Mouse (Mus musculus): ENCODE results near the gene Ctbp2. TPM values are rescaled to one million over a fixed set of nuclear protein-coding genes. Genes with fewer than 3 reads are reported as not detected.

Gene Ctbp2
- polyA plus RNA-seq, 1 experiment from 2014 or later = 75.4 TPM

DNA sequence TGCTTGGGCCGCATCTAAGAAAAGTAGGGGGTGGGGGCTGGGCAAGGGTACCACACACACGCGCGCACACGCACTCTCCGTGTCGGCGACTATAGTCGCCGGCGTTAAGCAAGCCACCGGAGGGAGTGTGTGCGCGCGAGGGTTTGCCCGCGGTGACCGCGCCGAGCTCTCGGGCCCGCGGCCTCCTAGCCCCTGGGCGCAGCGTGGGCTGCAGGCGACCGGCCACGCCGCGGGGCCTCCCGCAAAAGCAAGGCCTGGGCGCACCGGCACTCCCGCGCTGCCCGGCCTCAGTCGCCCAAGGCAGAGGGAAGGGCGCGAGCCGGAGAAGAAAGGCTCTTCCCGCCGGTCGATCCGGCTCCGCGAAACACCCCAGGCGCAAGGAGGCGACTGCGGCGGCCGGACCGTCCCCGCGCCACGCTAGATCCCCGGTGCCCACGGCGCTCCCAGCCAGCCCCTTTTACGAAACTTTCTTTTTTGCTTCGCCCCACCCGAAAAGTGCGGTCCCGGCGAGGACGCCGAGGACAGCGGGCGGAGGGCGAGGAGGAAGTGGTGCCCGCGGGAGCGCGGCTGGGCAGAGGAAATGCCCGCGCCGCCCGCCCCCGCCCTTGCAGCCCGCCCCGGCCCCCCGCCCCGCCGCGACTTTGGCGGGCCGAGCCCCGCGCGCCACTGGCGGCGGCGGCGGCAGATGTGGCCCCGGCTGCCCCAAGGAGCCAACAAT, 2.3 kb downstream of the Ctbp2 start:
- Histone ChIP-seq H3K4me2 (ENCODE audit: low read depth, low read length) (peak overlapping the region; percentile 97), H3K27ac (ENCODE audit: low read length) (peak overlapping the region; percentile 98), H3K4me3 (ENCODE audit: low read length) (peak overlapping the region; percentile 77), H3K9me3 (ENCODE audit: control insufficient read depth, low read length) (no peaks in the 10 kb centered on the region), H3K4me1 (replicated peaks; ENCODE audit: control insufficient read depth, insufficient read depth, low read length) (peaks cover 42% of the 10 kb centered on the region), H3K36me3 (ENCODE audit: control insufficient read depth, insufficient read depth, low read length) (no peaks in the 10 kb centered on the region; the same call in 1 of the 2 replicates), H3K9ac (ENCODE audit: low read length) (peak overlapping the region; percentile 93), H3K27me3 (ENCODE audit: control insufficient read depth, insufficient read depth, low read depth, low read length) (no peaks in the 10 kb centered on the region)
- ATAC-seq (ENCODE audit: low read depth) = peak; percentile 22; the same call in 1 of the 2 replicates
- under 1% methylated on average over 40 of the region's 94 CpGs for WGBS

DNA sequence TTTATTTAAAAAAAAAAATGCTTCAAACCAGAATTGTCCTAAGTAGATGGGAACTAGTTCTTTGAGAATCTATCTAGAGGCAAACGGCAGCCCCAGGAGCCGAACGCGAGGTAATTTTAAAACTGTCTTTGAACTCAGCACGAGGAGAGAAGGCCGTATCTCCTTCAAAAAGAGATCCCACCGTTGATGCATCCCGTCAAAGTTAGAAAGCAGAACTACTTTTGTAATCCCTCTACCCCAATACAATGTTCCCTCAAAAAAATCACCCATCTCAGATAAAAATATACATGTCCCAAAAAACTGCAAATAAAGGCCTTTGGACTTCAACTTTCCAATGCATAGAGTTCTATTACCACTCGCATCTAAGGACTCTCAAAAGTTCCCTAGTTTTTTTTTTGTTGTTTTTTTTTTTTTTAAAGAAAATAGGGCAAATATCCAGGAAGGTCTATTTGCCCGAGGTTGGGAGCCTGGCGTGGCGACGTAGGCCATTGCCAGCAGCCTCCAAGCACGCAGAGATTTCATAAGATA, 3.0 kb downstream of the Ctbp2 start:
- H3K4me1 ChIP-seq (replicated peaks; ENCODE audit: control insufficient read depth, insufficient read depth, low read length) = peaks cover 48% of the 10 kb centered on the region
- H3K4me3 ChIP-seq (ENCODE audit: low read length) = peak overlapping the region; percentile 77
- H3K4me2 ChIP-seq (ENCODE audit: low read depth, low read length) = peak overlapping the region; percentile 97
- WGBS = 2% methylated on average over 14 of the region's 14 CpGs
- H3K9me3 ChIP-seq (ENCODE audit: control insufficient read depth, low read length) = no peaks in the 10 kb centered on the region
- H3K9ac ChIP-seq (ENCODE audit: low read length) = peak overlapping the region; percentile 93
- no peak for ATAC-seq (ENCODE audit: low read depth)
- no peaks in the 10 kb centered on the region; the same call in 1 of the 2 replicates for H3K36me3 ChIP-seq (ENCODE audit: control insufficient read depth, insufficient read depth, low read length)
- H3K27me3 ChIP-seq (ENCODE audit: control insufficient read depth, insufficient read depth, low read depth, low read length) = no peaks in the 10 kb centered on the region
- H3K27ac ChIP-seq (ENCODE audit: low read length) = peak overlapping the region; percentile 98

GRCm38 (mm10) chr7:133120221-133120751, 3.9 kb downstream of the Ctbp2 start:
- H3K27me3 ChIP-seq (ENCODE audit: control insufficient read depth, insufficient read depth, low read depth, low read length) = no peaks in the 10 kb centered on the region
- peak overlapping the region; percentile 36 for H3K4me3 ChIP-seq (ENCODE audit: low read length)
- H3K4me2 ChIP-seq (ENCODE audit: low read depth, low read length) = peak overlapping the region; percentile 97
- no peak for ATAC-seq (ENCODE audit: low read depth)
- H3K9ac ChIP-seq (ENCODE audit: low read length) = peak overlapping the region; percentile 56
- peaks cover 54% of the 10 kb centered on the region for H3K4me1 ChIP-seq (replicated peaks; ENCODE audit: control insufficient read depth, insufficient read depth, low read length)
- peak overlapping the region; percentile 20; the same call in 1 of the 2 replicates for H3K27ac ChIP-seq (ENCODE audit: low read length)
- WGBS = 15% methylated on average over 15 of the region's 15 CpGs
- no peaks in the 10 kb centered on the region for H3K9me3 ChIP-seq (ENCODE audit: control insufficient read depth, low read length)
- H3K36me3 ChIP-seq (ENCODE audit: control insufficient read depth, insufficient read depth, low read length) = no peaks in the 10 kb centered on the region; the same call in 1 of the 2 replicates

DNA sequence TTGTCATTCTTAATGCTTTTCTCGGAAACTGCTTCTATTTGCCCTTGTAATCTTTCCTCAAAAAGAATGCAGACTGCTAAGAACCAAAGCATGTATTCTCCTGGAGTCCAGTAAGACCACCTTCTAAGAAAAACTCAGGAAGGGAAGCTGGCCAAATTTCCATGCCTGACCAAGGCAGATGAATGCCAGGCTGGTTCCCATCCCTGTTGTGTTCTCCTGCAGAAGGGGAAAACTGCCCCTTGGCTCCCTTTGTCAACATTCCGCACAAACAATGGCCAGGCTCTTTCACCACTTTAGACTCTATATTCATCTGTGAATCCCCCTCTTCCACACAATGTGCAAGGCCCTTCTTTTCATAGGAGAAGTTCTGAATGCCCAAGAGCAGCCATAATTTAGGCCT, 6.3 kb downstream of the Ctbp2 start:
- Histone ChIP-seq H3K9me3 (ENCODE audit: control insufficient read depth, low read length) (no peaks in the 10 kb centered on the region), H3K36me3 (ENCODE audit: control insufficient read depth, insufficient read depth, low read length) (no peaks in the 10 kb centered on the region; the same call in 1 of the 2 replicates), H3K4me2 (ENCODE audit: low read depth, low read length) (no peak overlapping the region), H3K4me3 (ENCODE audit: low read length) (no peak overlapping the region), H3K4me1 (replicated peaks; ENCODE audit: control insufficient read depth, insufficient read depth, low read length) (peaks cover 70% of the 10 kb centered on the region), H3K27ac (ENCODE audit: low read length) (peak overlapping the region; percentile 24; the same call in 1 of the 2 replicates), H3K27me3 (ENCODE audit: control insufficient read depth, insufficient read depth, low read depth, low read length) (no peaks in the 10 kb centered on the region), H3K9ac (ENCODE audit: low read length) (no peak overlapping the region)
- 38% methylated on average over 2 of the region's 2 CpGs for WGBS
- ATAC-seq (ENCODE audit: low read depth) = no peak

DNA sequence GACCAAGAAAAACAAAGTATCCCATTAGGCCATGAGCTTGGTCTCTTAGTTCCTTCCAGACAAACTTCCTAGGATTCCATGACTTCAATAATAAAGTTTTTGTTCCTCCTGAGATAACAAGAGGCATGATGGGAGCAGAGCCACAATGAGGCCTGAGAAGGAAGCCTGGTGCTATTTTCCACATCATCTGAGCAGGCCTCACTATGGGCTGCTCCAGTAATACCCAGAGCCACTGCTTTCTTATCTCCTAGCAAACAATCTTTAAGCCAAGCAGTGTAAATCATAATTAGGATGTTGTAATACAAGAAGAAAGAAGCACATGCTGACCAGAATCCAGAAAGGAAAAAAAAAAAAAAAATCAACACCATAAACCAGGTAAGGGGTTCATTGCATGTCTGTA, 7.6 kb downstream of the Ctbp2 start:
- Histone ChIP-seq H3K9ac (ENCODE audit: low read length) (no peak overlapping the region), H3K4me1 (replicated peaks; ENCODE audit: control insufficient read depth, insufficient read depth, low read length) (peaks cover 82% of the 10 kb centered on the region), H3K9me3 (ENCODE audit: control insufficient read depth, low read length) (no peaks in the 10 kb centered on the region), H3K27ac (ENCODE audit: low read length) (peak overlapping the region; percentile 21; the same call in 1 of the 2 replicates), H3K27me3 (ENCODE audit: control insufficient read depth, insufficient read depth, low read depth, low read length) (no peaks in the 10 kb centered on the region), H3K36me3 (ENCODE audit: control insufficient read depth, insufficient read depth, low read length) (no peaks in the 10 kb centered on the region; the same call in 1 of the 2 replicates), H3K4me3 (ENCODE audit: low read length) (no peak overlapping the region), H3K4me2 (ENCODE audit: low read depth, low read length) (no peak overlapping the region)
- no peak for ATAC-seq (ENCODE audit: low read depth)

DNA sequence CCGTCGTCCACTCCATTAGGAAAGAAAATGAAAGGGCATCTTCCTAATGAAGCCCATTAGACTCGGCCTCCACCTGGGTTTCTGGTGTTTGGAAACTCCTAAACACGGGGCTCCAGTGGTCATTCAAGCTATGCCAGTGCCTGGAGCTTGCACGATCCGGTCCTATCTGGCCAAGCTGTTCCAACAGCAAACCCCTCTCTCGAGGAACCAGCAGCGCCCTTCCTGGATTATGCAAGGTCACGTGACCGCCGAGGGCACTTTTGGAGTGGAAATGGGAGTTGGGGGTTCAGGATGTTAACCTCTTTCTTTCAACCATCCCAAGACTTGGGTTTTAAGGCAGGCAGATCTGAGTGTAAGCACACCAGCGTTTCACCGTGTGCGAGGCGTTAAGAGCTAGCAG, 8.3 kb downstream of the Ctbp2 start:
- 19% methylated on average over 15 of the region's 15 CpGs for WGBS
- ATAC-seq (ENCODE audit: low read depth) = peak; percentile 31; the same call in 1 of the 2 replicates
- H3K4me2 ChIP-seq (ENCODE audit: low read depth, low read length) = peak overlapping the region; percentile 50
- H3K27ac ChIP-seq (ENCODE audit: low read length) = peak overlapping the region; percentile 21
- no peaks in the 10 kb centered on the region; the same call in 1 of the 2 replicates for H3K36me3 ChIP-seq (ENCODE audit: control insufficient read depth, insufficient read depth, low read length)
- peak overlapping the region; percentile 46; the same call in 1 of the 2 replicates for H3K9ac ChIP-seq (ENCODE audit: low read length)
- H3K27me3 ChIP-seq (ENCODE audit: control insufficient read depth, insufficient read depth, low read depth, low read length) = no peaks in the 10 kb centered on the region
- H3K4me1 ChIP-seq (replicated peaks; ENCODE audit: control insufficient read depth, insufficient read depth, low read length) = peaks cover 87% of the 10 kb centered on the region
- peak overlapping the region; percentile 17 for H3K4me3 ChIP-seq (ENCODE audit: low read length)
- no peaks in the 10 kb centered on the region for H3K9me3 ChIP-seq (ENCODE audit: control insufficient read depth, low read length)

DNA sequence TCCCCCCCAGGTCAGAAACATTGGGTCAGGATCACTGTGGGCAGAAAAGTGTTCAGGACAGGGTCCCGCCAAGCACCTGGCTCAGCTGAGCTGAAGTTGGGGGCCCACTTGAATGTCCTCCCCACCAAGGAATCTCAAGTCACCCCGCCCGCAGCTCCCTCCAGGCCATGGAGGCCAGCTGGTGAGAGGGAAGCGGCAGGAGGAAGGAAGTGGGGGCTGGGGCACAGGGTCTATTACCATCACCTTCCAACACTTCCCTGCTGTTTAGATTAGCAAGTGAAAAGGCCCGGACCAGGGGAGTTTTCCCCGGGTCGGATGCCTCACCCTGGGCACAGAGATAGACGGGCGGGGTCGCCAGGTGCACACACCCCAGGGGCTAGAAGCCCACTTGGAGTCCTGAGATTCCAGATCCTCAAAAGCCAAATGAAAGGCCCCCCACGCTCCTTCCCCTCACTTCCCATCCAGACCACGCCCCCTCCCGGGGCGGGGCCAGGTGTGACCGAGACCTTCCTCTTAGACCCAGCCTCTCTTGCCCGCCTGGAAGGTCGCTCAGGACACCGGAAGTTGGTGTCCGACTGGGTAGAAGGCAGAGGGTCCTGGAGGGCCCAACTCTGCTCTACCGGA, 9.2 kb downstream of the Ctbp2 start:
- Histone ChIP-seq H3K4me1 (replicated peaks; ENCODE audit: control insufficient read depth, insufficient read depth, low read length) (peaks cover 81% of the 10 kb centered on the region), H3K27ac (ENCODE audit: low read length) (peak overlapping the region; percentile 3), H3K9me3 (ENCODE audit: control insufficient read depth, low read length) (no peaks in the 10 kb centered on the region), H3K9ac (ENCODE audit: low read length) (no peak overlapping the region; the same call in 1 of the 2 replicates), H3K36me3 (ENCODE audit: control insufficient read depth, insufficient read depth, low read length) (no peaks in the 10 kb centered on the region; the same call in 1 of the 2 replicates), H3K4me3 (ENCODE audit: low read length) (peak overlapping the region; percentile 29), H3K27me3 (ENCODE audit: control insufficient read depth, insufficient read depth, low read depth, low read length) (no peaks in the 10 kb centered on the region), H3K4me2 (ENCODE audit: low read depth, low read length) (peak overlapping the region; percentile 50)
- 13% methylated on average over 20 of the region's 20 CpGs for WGBS
- peak; percentile 44; the same call in 1 of the 2 replicates for ATAC-seq (ENCODE audit: low read depth)

GRCm38 (mm10) chr7:133113185-133113895, 10.8 kb downstream of the Ctbp2 start:
- no peak for ATAC-seq (ENCODE audit: low read depth)

More at GRCm38 (mm10) chr7:133113185-133113895, 10.8 kb downstream of the Ctbp2 start:
- Histone ChIP-seq H3K27ac (ENCODE audit: low read length) (peak overlapping the region; percentile 78), H3K27me3 (ENCODE audit: control insufficient read depth, insufficient read depth, low read depth, low read length) (no peaks in the 10 kb centered on the region), H3K4me3 (ENCODE audit: low read length) (no peak overlapping the region), H3K36me3 (ENCODE audit: control insufficient read depth, insufficient read depth, low read length) (no peaks in the 10 kb centered on the region; the same call in 1 of the 2 replicates), H3K4me2 (ENCODE audit: low read depth, low read length) (no peak overlapping the region), H3K9me3 (ENCODE audit: control insufficient read depth, low read length) (no peaks in the 10 kb centered on the region), H3K4me1 (replicated peaks; ENCODE audit: control insufficient read depth, insufficient read depth, low read length) (peaks cover 69% of the 10 kb centered on the region), H3K9ac (ENCODE audit: low read length) (no peak overlapping the region)
- WGBS = 70% methylated on average over 8 of the region's 8 CpGs

All from lung, embryonic 16.5 days (tissue).